Mouse (Mus musculus): ENCODE measurements around the gene Acy3.
"Not testable (repeated sequence)": the region's sequence is repeated elsewhere in the genome, so short reads cannot be mapped to it uniquely, and the experiment has no call there.

Acy3 gene

GRCm38 (mm10) chr19:4003641-4004040 lies 17.3 kb downstream of the Acy3 start:
- DNase-seq (ENCODE audit: low spot score) = no peak

GRCm38 (mm10) chr19:4004331-4004730 lies 18.0 kb downstream of the Acy3 start:
- DNase-seq (ENCODE audit: low spot score) = no peak

- DNase-seq (ENCODE audit: low spot score) = no peak
Observed at GRCm38 (mm10) chr19:4005091-4005490, 18.7 kb downstream of the Acy3 start.

GRCm38 (mm10) chr19:4005971-4006370 lies 19.6 kb downstream of the Acy3 start:
- no peak for DNase-seq (ENCODE audit: low spot score)

GRCm38 (mm10) chr19:4011086-4011485 lies 24.7 kb downstream of the Acy3 start:
- no peak for DNase-seq (ENCODE audit: low spot score)

GRCm38 (mm10) chr19:4012432-4013022 lies 26.2 kb downstream of the Acy3 start, which contains the start of gene Ndufv1:
Gene Ndufv1 (minus strand): TSS chr19:4012806.
- peak; percentile 98 for DNase-seq (ENCODE audit: low spot score)

GRCm38 (mm10) chr19:4013066-4013465 lies 26.7 kb downstream of the Acy3 start:
- DNase-seq (ENCODE audit: low spot score) = no peak

- DNase-seq (ENCODE audit: low spot score) = no peak
Observed at GRCm38 (mm10) chr19:4014802-4015201, 28.4 kb downstream of the Acy3 start.

GRCm38 (mm10) chr19:4015635-4016034 lies 29.3 kb downstream of the Acy3 start:
- no peak for DNase-seq (ENCODE audit: low spot score)

- DNase-seq (ENCODE audit: low spot score) = no peak
Observed at GRCm38 (mm10) chr19:4017921-4018587, 31.7 kb downstream of the Acy3 start.

- peak; percentile 72 for DNase-seq (ENCODE audit: low spot score)
Observed at GRCm38 (mm10) chr19:4018743-4019583, 32.6 kb downstream of the Acy3 start.

GRCm38 (mm10) chr19:4023185-4023584 lies 36.8 kb downstream of the Acy3 start:
- no peak for DNase-seq (ENCODE audit: low spot score)

GRCm38 (mm10) chr19:4027576-4027975 lies 41.2 kb downstream of the Acy3 start:
- DNase-seq (ENCODE audit: low spot score) = no peak

GRCm38 (mm10) chr19:4032668-4033067 lies 46.3 kb downstream of the Acy3 start:
- no peak for DNase-seq (ENCODE audit: low spot score)

- DNase-seq (ENCODE audit: low spot score) = no peak
Observed at GRCm38 (mm10) chr19:4033298-4033697, 46.9 kb downstream of the Acy3 start.

GRCm38 (mm10) chr19:4033742-4034141 lies 47.4 kb downstream of the Acy3 start:
- no peak for DNase-seq (ENCODE audit: low spot score)

- DNase-seq (ENCODE audit: low spot score) = no peak
Observed at GRCm38 (mm10) chr19:4036327-4037045, 50.1 kb downstream of the Acy3 start.

GRCm38 (mm10) chr19:4037154-4037787 lies 50.9 kb downstream of the Acy3 start:
- not testable (repeated sequence) for DNase-seq (ENCODE audit: low spot score)

- DNase-seq (ENCODE audit: low spot score) = peak; percentile 87
Observed at GRCm38 (mm10) chr19:4037788-4038232, 51.4 kb downstream of the Acy3 start, which contains the start of gene Gstp1. Gene Gstp1 (minus strand): TSS chr19:4037985.

All from left cerebral cortex, adult 11 months (tissue).